In genomic region chr16:10358010-10358934, GRCm38 (mm10) we compare ENCODE assay signal across 8 mouse cellular contexts. TPM values are rescaled to one million over a fixed set of nuclear protein-coding genes. Genes with fewer than 3 reads are reported as not detected.
DNase-seq lines count a peak whose midpoint lies in the region; ATAC-seq and TF ChIP-seq lines count a peak whose summit lies in the region.

No protein-coding gene starts in this region.

- intact Hi-C loops in gastrocnemius, postnatal 36 days (cut with DNase I), result no loop called here

- H3K79me2 ChIP-seq in liver, adult 2 months (ENCODE audit: control insufficient read depth, insufficient read depth, low read length), result no peaks in the 10 kb centered on the region

- H3K27ac ChIP-seq in hindbrain, embryonic 14.5 days, result peak overlapping the region; percentile 9; the same call in 1 of the 2 replicates
- H3K27ac ChIP-seq in liver, adult 2 months (replicated peaks; ENCODE audit: insufficient read depth, low read depth, low read length), result no peak overlapping the region
- H3K27ac ChIP-seq in midbrain, embryonic 16.5 days (ENCODE audit: low read length), result peak overlapping the region; percentile 34; the same call in 1 of the 2 replicates

- peak; percentile 48 for DNase-seq in adrenal gland, postnatal 10 days
- DNase-seq in adrenal gland, adult 18-20 months (ENCODE audit: low spot score in 2 of 2), result no peak
- peak; percentile 84 for DNase-seq in embryo, embryonic 10 days (ENCODE audit: low spot score)
- peak; percentile 71 for DNase-seq in hindbrain, embryonic 14.5 days (ENCODE audit: low spot score)
- peak; percentile 81 for DNase-seq in liver, adult 2 months (ENCODE audit: extremely low read depth, low read depth, low spot score)
- peak; percentile 27 for DNase-seq in thymus, postnatal 14 days
- no peak for DNase-seq in gastrocnemius, postnatal 36 days

- H3K4me2 ChIP-seq in hindbrain, embryonic 14.5 days (replicated peaks), result peak overlapping the region; percentile 54
- peak overlapping the region; percentile 61 for H3K4me2 ChIP-seq in midbrain, embryonic 16.5 days (ENCODE audit: low read length)

- no peaks in the 10 kb centered on the region for H3K36me3 ChIP-seq in hindbrain, embryonic 14.5 days (replicated peaks; ENCODE audit: control insufficient read depth, insufficient read depth)
- H3K36me3 ChIP-seq in liver, adult 2 months (ENCODE audit: control insufficient read depth, insufficient read depth, low read length), result no peaks in the 10 kb centered on the region
- H3K36me3 ChIP-seq in midbrain, embryonic 16.5 days (ENCODE audit: control insufficient read depth, insufficient read depth, low read length), result no peaks in the 10 kb centered on the region

- no peak for TF ChIP-seq CTCF in liver, adult 2 months (IDR thresholded peaks at IDR 0.05; ENCODE audit: low read depth, low read length)

- peak overlapping the region; percentile 25 for H3K4me3 ChIP-seq in hindbrain, embryonic 14.5 days (replicated peaks; ENCODE audit: low read length)
- no peak overlapping the region for H3K4me3 ChIP-seq in liver, adult 2 months (ENCODE audit: insufficient read depth, low read depth, low read length)
- H3K4me3 ChIP-seq in midbrain, embryonic 16.5 days (ENCODE audit: low read depth, low read length), result peak overlapping the region; percentile 31

- H3K9me3 ChIP-seq in hindbrain, embryonic 14.5 days (ENCODE audit: control insufficient read depth, low read length), result no peaks in the 10 kb centered on the region
- H3K9me3 ChIP-seq in midbrain, embryonic 16.5 days (replicated peaks; ENCODE audit: control insufficient read depth, low read length, poor library complexity, severe bottlenecking), result no peaks in the 10 kb centered on the region

- peaks cover 5% of the 10 kb centered on the region; the same call in 1 of the 2 replicates for H3K4me1 ChIP-seq in hindbrain, embryonic 14.5 days (replicated peaks; ENCODE audit: control insufficient read depth, insufficient read depth, low read length)
- no peaks in the 10 kb centered on the region for H3K4me1 ChIP-seq in liver, adult 2 months (ENCODE audit: control insufficient read depth, insufficient read depth, low read length)
- H3K4me1 ChIP-seq in midbrain, embryonic 16.5 days (ENCODE audit: control insufficient read depth, insufficient read depth, low read length), result peaks cover 5% of the 10 kb centered on the region; the same call in 1 of the 2 replicates

- peak; percentile 87 for ATAC-seq in hindbrain, embryonic 14.5 days (ENCODE audit: low FRiP score)
- peak; percentile 91 for ATAC-seq in midbrain, embryonic 16.5 days

- 16% methylated on average over 30 of the region's 30 CpGs for WGBS in hindbrain, embryonic 14.5 days
- 21% methylated on average over 30 of the region's 30 CpGs for whole genome bisulfite sequencing in liver, adult 2 months
- WGBS in midbrain, embryonic 16.5 days, result 16% methylated on average over 29 of the region's 30 CpGs

- H3K9ac ChIP-seq in hindbrain, embryonic 14.5 days, result peak overlapping the region; percentile 56
- no peak overlapping the region for H3K9ac ChIP-seq in liver, adult 2 months (ENCODE audit: low read depth, low read length)
- peak overlapping the region; percentile 62; the same call in 1 of the 2 replicates for H3K9ac ChIP-seq in midbrain, embryonic 16.5 days (ENCODE audit: low read depth, low read length)

- H3K27me3 ChIP-seq in hindbrain, embryonic 14.5 days (ENCODE audit: control insufficient read depth, insufficient read depth, low read length), result no peaks in the 10 kb centered on the region
- no peaks in the 10 kb centered on the region for H3K27me3 ChIP-seq in liver, adult 2 months (ENCODE audit: control insufficient read depth, insufficient read depth, low read length)
- H3K27me3 ChIP-seq in midbrain, embryonic 16.5 days (ENCODE audit: control insufficient read depth, insufficient read depth, low read depth, low read length), result no peaks in the 10 kb centered on the region

- TF ChIP-seq POLR2A in liver, adult 2 months (IDR thresholded peaks at IDR 0.05; ENCODE audit: extremely low read depth, insufficient read depth, low read length), result no peak

RNA-seq across cellular contexts. Expression of gene Tekt5, which starts 37.0 kb away (rescaled TPM):
- total RNA-seq in adrenal gland, postnatal 10 days (2021), result under 1 TPM in 1 of 2 experiments, not detected in 1; 0.15 TPM
- total RNA-seq in adrenal gland, adult 18-20 months (2021), result not detected
- 16.1 and 17.9 TPM in 2 replicates for polyA plus RNA-seq in hindbrain, embryonic 14.5 days (2014; fragmentation: Nextera tagmentation; extraction: Ambion mirVana)
- total RNA-seq in liver, adult 2 months (2014; rRNA removed), result 0.09 TPM in 1 of 2 replicates, not detected in the other
- 0.07 and 0.12 TPM in 2 replicates for polyA plus RNA-seq in liver, adult 2 months (2012; rRNA removed)
- polyA plus RNA-seq in midbrain, embryonic 16.5 days (2015; fragmentation: Nextera tagmentation; extraction: Ambion mirVana), result 12.9 and 18.3 TPM in 2 replicates
- total RNA-seq in gastrocnemius, postnatal 36 days (2021), result not detected

RNA-seq across cellular contexts. Expression of gene Emp2, which starts 44.5 kb away (rescaled TPM):
- total RNA-seq in adrenal gland, postnatal 10 days (2021), result 10 to 100 TPM in 1 of 2 experiments, 1 to 10 TPM in 1; 9.8 to 11.6 TPM
- 1 to 10 TPM; 5.5 to 8.4 TPM for total RNA-seq in adrenal gland, adult 18-20 months (2021)
- 17.6 and 19.5 TPM in 2 replicates for polyA plus RNA-seq in hindbrain, embryonic 14.5 days (2014; fragmentation: Nextera tagmentation; extraction: Ambion mirVana)
- total RNA-seq in liver, adult 2 months (2014; rRNA removed), result 5.7 and 10.7 TPM in 2 replicates
- polyA plus RNA-seq in liver, adult 2 months (2012; rRNA removed), result 7.2 and 14.1 TPM in 2 replicates
- polyA plus RNA-seq in midbrain, embryonic 16.5 days (2015; fragmentation: Nextera tagmentation; extraction: Ambion mirVana), result 10.8 and 18.8 TPM in 2 replicates
- total RNA-seq in gastrocnemius, postnatal 36 days (2021), result 1 to 10 TPM; 4.3 to 4.9 TPM

RNA-seq across cellular contexts. Expression of gene Nubp1, which starts 53.5 kb away (rescaled TPM):
- total RNA-seq in adrenal gland, postnatal 10 days (2021), result 10 to 100 TPM; 22.2 to 23.3 TPM
- total RNA-seq in adrenal gland, adult 18-20 months (2021), result 10 to 100 TPM; 22.3 to 26.0 TPM
- 46.0 and 50.4 TPM in 2 replicates for polyA plus RNA-seq in hindbrain, embryonic 14.5 days (2014; fragmentation: Nextera tagmentation; extraction: Ambion mirVana)
- total RNA-seq in liver, adult 2 months (2014; rRNA removed), result 16.4 and 19.4 TPM in 2 replicates
- 20.0 and 24.5 TPM in 2 replicates for polyA plus RNA-seq in liver, adult 2 months (2012; rRNA removed)
- 43.6 and 45.3 TPM in 2 replicates for polyA plus RNA-seq in midbrain, embryonic 16.5 days (2015; fragmentation: Nextera tagmentation; extraction: Ambion mirVana)
- total RNA-seq in gastrocnemius, postnatal 36 days (2021), result 1 to 10 TPM; 5.8 to 6.0 TPM

Comparison
In these comparisons a context has a peak if more than half of its experiments do, and no peak if none do; other contexts are left out.
1. DNase-seq: peak in adrenal gland, postnatal 10 days (single experiment), embryo, embryonic 10 days (single experiment), hindbrain, embryonic 14.5 days (single experiment), liver, adult 2 months (single experiment) and thymus, postnatal 14 days (single experiment); none in adrenal gland, adult 18-20 months (0 of 2) and gastrocnemius, postnatal 36 days (0 of 2).